Mouse (Mus musculus): ENCODE measurements at regions not wholly inside any gene's neighbourhood (a gene's known extent, or its start where the extent isn't known, plus 50 kb on each side); places are given as distances from the start of the nearest gene placed in this dataset.
"Not testable (repeated sequence)": the region's sequence is repeated elsewhere in the genome, so short reads cannot be mapped to it uniquely, and the experiment has no call there.

DNA sequence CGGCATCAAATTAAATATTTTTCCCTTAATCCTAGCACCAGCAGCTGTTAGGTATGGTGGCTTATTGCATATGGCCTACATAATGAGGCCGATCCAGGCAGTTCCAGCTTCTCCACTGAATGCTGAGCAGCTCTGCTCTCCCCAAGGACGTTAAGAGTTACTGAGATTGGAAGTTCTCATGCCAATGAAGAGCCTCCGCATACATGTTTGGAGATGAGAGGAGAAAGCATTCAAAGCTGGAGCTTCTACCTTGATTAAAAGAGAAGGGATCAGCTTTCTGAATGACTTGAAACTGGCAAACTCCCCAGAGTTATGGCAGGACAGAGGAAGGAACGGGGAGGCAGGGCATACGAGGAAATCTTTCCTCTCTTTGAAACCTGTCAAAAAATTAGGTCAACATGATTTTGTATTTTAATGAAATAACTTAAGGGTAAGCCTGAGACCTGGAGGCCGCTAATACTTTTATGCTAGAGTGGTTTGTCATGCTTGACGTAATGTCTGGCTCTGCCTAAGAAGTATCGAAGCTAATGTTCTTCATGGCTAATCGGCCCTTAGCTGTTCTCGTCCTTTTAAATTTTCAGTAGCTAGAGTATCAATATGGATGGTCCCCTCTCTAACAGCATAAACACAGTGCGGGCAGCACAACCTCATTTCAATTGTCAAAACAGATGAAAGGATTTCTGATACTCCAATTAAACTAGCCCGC lies 489.0 kb upstream of the Stxbp6 start:
- no peak overlapping the region for H3K4me3 ChIP-seq (replicated peaks)
- WGBS: 31% methylated on average over 13 of the region's 13 CpGs
- H3K36me3 ChIP-seq: no peaks in the 10 kb centered on the region
- no peaks in the 10 kb centered on the region for H3K9me3 ChIP-seq
- peak overlapping the region; percentile 90 for H3K27ac ChIP-seq
- H3K9ac ChIP-seq (replicated peaks): no peak overlapping the region
- ATAC-seq: peak; percentile 94
- H3K4me1 ChIP-seq (replicated peaks): peaks cover 38% of the 10 kb centered on the region
- H3K4me2 ChIP-seq (replicated peaks): no peak overlapping the region
- H3K27me3 ChIP-seq: no peaks in the 10 kb centered on the region

GRCm38 (mm10) chr12:45562637-45563220 lies 488.2 kb upstream of the Stxbp6 start:
- peaks cover 38% of the 10 kb centered on the region for H3K4me1 ChIP-seq (replicated peaks)
- H3K27me3 ChIP-seq: no peaks in the 10 kb centered on the region
- H3K27ac ChIP-seq: peak overlapping the region; percentile 90
- H3K9ac ChIP-seq (replicated peaks): no peak overlapping the region; the same call in 1 of the 2 replicates
- no peak overlapping the region for H3K4me2 ChIP-seq (replicated peaks)
- no peaks in the 10 kb centered on the region for H3K9me3 ChIP-seq
- WGBS: 19% methylated on average over 1 of the region's 1 CpGs
- peak; percentile 69 for ATAC-seq
- H3K36me3 ChIP-seq: no peaks in the 10 kb centered on the region
- H3K4me3 ChIP-seq (replicated peaks): no peak overlapping the region

GRCm38 (mm10) chr12:45561889-45562288 lies 487.4 kb upstream of the Stxbp6 start:
- peak; percentile 59 for ATAC-seq
- no peaks in the 10 kb centered on the region for H3K27me3 ChIP-seq
- no peaks in the 10 kb centered on the region for H3K36me3 ChIP-seq
- H3K4me2 ChIP-seq (replicated peaks): no peak overlapping the region
- peaks cover 38% of the 10 kb centered on the region for H3K4me1 ChIP-seq (replicated peaks)
- H3K4me3 ChIP-seq (replicated peaks): no peak overlapping the region
- WGBS: 25% methylated on average over 11 of the region's 11 CpGs
- H3K9ac ChIP-seq (replicated peaks): peak overlapping the region; percentile 48
- no peaks in the 10 kb centered on the region for H3K9me3 ChIP-seq
- peak overlapping the region; percentile 90 for H3K27ac ChIP-seq

DNA sequence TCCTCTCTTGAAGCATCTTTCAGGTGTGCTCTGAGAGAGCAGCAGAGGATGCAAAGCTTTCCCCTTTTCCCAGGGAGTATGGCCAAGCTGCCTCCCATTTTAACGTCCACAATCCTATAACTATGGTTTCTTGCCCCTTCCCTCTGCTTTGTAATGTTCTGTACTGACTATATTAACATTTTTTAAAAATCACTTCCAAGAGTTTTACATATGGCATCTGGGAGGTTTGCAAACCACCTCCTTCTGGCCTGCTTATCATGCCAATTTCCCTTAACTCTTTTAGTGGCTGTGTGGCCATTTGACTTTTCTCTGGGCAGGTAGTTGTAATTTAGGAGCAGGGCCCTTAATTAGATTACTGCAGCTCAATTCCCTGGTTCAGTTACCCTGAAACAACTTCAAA lies 486.9 kb upstream of the Stxbp6 start:
- Histone ChIP-seq H3K27ac (peak overlapping the region; percentile 90), H3K27me3 (no peaks in the 10 kb centered on the region), H3K4me2 (replicated peaks) (no peak overlapping the region), H3K4me1 (replicated peaks) (peaks cover 38% of the 10 kb centered on the region), H3K4me3 (replicated peaks) (no peak overlapping the region), H3K9me3 (no peaks in the 10 kb centered on the region), H3K9ac (replicated peaks) (no peak overlapping the region), H3K36me3 (no peaks in the 10 kb centered on the region)
- WGBS: 74% methylated on average over 1 of the region's 1 CpGs
- no peak for ATAC-seq

DNA sequence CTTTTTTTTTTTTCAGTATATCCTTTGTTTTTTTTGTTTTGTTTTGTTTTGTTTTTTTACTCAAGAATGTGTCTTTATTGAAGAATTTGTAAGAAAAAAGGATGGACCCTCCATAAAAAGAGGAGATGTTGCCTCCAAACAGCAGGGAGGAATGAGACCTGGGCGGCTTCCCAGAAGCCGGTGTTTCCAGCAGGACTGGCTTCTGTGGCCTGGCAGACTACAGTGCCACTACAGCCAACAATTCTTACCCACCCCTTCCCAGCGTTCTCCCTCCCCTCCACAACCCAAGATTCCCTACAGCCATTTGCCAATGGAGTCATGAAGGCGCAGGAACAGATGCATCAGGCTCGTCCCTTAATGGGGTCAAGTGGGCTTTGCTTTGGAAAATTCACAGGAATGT lies 475.4 kb upstream of the Stxbp6 start:
- H3K4me1 ChIP-seq (replicated peaks); H3K36me3 ChIP-seq; H3K27me3 ChIP-seq; ATAC-seq; H3K9ac ChIP-seq (replicated peaks); H3K4me2 ChIP-seq (replicated peaks); H3K9me3 ChIP-seq; H3K27ac ChIP-seq; H3K4me3 ChIP-seq (replicated peaks): not testable (repeated sequence)
- WGBS: 90% methylated on average over 5 of the region's 5 CpGs

DNA sequence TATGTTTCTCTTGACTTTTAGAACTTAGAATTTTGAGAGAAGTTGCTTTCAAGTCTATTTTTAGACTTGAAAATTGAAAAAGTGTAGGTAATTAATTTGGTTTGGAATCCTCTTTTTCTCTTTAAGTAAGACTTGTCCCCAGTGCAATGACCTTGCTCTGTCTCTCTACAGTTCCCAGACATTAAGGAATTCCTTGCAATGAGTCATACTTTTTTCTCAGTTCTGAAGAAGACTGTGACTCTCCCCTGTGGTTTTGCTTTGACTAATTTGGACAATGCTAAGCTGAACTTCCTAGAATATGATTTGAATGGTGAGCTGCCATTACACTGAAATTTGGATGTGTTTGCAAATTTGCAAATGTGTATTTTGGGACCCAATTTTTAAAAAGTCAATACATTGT lies 445.0 kb upstream of the Stxbp6 start:
- Histone ChIP-seq H3K27ac (no peak overlapping the region), H3K4me3 (replicated peaks) (no peak overlapping the region), H3K4me1 (replicated peaks) (no peaks in the 10 kb centered on the region), H3K27me3 (no peaks in the 10 kb centered on the region), H3K4me2 (replicated peaks) (no peak overlapping the region), H3K9ac (replicated peaks) (no peak overlapping the region), H3K36me3 (no peaks in the 10 kb centered on the region), H3K9me3 (no peaks in the 10 kb centered on the region)
- no peak for ATAC-seq

- no peak overlapping the region for H3K4me3 ChIP-seq (replicated peaks)
- H3K4me2 ChIP-seq (replicated peaks): no peak overlapping the region
- no peaks in the 10 kb centered on the region for H3K36me3 ChIP-seq
- H3K27ac ChIP-seq: no peak overlapping the region
- no peak for ATAC-seq
- H3K4me1 ChIP-seq (replicated peaks): no peaks in the 10 kb centered on the region
- no peak overlapping the region for H3K9ac ChIP-seq (replicated peaks)
- 66% methylated on average over 3 of the region's 3 CpGs for WGBS
- no peaks in the 10 kb centered on the region for H3K27me3 ChIP-seq
- H3K9me3 ChIP-seq: no peaks in the 10 kb centered on the region
Measured at GRCm38 (mm10) chr12:45514459-45514858, 439.9 kb upstream of the Stxbp6 start.

GRCm38 (mm10) chr12:45507400-45507982 lies 433.0 kb upstream of the Stxbp6 start:
- H3K4me2 ChIP-seq (replicated peaks): no peak overlapping the region
- 26% methylated on average over 7 of the region's 7 CpGs for WGBS

DNA sequence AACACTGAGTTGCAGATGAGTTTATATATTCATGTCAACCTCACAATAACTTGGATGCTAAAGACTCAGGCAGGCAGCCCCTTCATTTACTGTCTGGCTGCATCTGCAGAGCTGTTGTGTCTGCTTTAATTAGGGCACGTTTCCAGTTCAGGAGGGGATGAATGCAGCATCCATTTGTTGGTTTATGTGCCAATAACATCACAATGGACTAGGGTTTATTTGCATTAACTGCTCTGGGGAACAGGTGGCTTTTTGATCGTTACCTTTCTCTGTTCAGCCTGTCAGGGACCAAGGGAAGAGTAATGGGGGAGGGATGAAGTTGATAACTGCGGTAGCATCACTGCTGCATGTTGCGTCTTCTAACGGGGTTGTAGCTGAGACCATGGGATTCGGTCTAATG lies 425.3 kb upstream of the Stxbp6 start:
- Histone ChIP-seq H3K36me3 (no peaks in the 10 kb centered on the region), H3K27me3 (no peaks in the 10 kb centered on the region), H3K4me1 (replicated peaks) (0 out of 2 replicates have a peak, but pooled peaks cover 3% of the 10 kb centered on the region), H3K9me3 (no peaks in the 10 kb centered on the region), H3K4me3 (replicated peaks) (no peak overlapping the region), H3K9ac (replicated peaks) (no peak overlapping the region), H3K4me2 (replicated peaks) (no peak overlapping the region), H3K27ac (no peak overlapping the region)
- WGBS: 62% methylated on average over 6 of the region's 6 CpGs
- peak; percentile 63; the same call in 1 of the 2 replicates for ATAC-seq

More at GRCm38 (mm10) chr12:45507400-45507982, 433.0 kb upstream of the Stxbp6 start:
- no peak overlapping the region for H3K4me3 ChIP-seq (replicated peaks)
- H3K9me3 ChIP-seq: no peaks in the 10 kb centered on the region
- H3K9ac ChIP-seq (replicated peaks): no peak overlapping the region
- 0 out of 2 replicates have a peak, but pooled peaks have one; percentile 27 for ATAC-seq
- no peaks in the 10 kb centered on the region for H3K36me3 ChIP-seq
- H3K4me1 ChIP-seq (replicated peaks): peaks cover 2% of the 10 kb centered on the region; the same call in 1 of the 2 replicates
- no peaks in the 10 kb centered on the region for H3K27me3 ChIP-seq
- no peak overlapping the region for H3K27ac ChIP-seq

- Histone ChIP-seq H3K27ac (no peak overlapping the region), H3K4me2 (replicated peaks) (no peak overlapping the region), H3K27me3 (no peaks in the 10 kb centered on the region), H3K36me3 (no peaks in the 10 kb centered on the region), H3K9me3 (no peaks in the 10 kb centered on the region), H3K9ac (replicated peaks) (no peak overlapping the region), H3K4me3 (replicated peaks) (no peak overlapping the region), H3K4me1 (replicated peaks) (0 out of 2 replicates have a peak, but pooled peaks cover 3% of the 10 kb centered on the region)
- no peak for ATAC-seq
Measured at GRCm38 (mm10) chr12:45498230-45498629, 423.7 kb upstream of the Stxbp6 start.

GRCm38 (mm10) chr12:45489029-45489428 lies 414.5 kb upstream of the Stxbp6 start:
- Histone ChIP-seq H3K9me3 (no peaks in the 10 kb centered on the region), H3K27me3 (no peaks in the 10 kb centered on the region), H3K4me1 (replicated peaks) (no peaks in the 10 kb centered on the region), H3K9ac (replicated peaks) (no peak overlapping the region), H3K27ac (no peak overlapping the region), H3K4me3 (replicated peaks) (no peak overlapping the region), H3K4me2 (replicated peaks) (no peak overlapping the region), H3K36me3 (no peaks in the 10 kb centered on the region)
- 60% methylated on average over 1 of the region's 1 CpGs for WGBS
- no peak for ATAC-seq

- Histone ChIP-seq H3K9me3 (no peaks in the 10 kb centered on the region), H3K36me3 (no peaks in the 10 kb centered on the region), H3K4me2 (replicated peaks) (no peak overlapping the region), H3K4me1 (replicated peaks) (no peaks in the 10 kb centered on the region), H3K9ac (replicated peaks) (no peak overlapping the region), H3K27ac (no peak overlapping the region), H3K27me3 (no peaks in the 10 kb centered on the region), H3K4me3 (replicated peaks) (no peak overlapping the region)
- no peak for ATAC-seq
Measured at GRCm38 (mm10) chr12:45476881-45477280, 402.4 kb upstream of the Stxbp6 start.
